Mouse (Mus musculus) embryonic facial prominence, embryonic 15.5 days (tissue): ENCODE measurements at regions not wholly inside any gene's neighbourhood (a gene's known extent, or its start where the extent isn't known, plus 50 kb on each side); places are given as distances from the start of the nearest gene placed in this dataset.

ENCODE experiments used
- ATAC-seq: fragments of 200-750 bp; cut with Nextera tagmentation; 2 replicates; pipeline ENCODE4 v1.8.0; 2017; ENCODE audit warnings: low read depth, moderate TSS enrichment; ENCODE audit not compliant: insufficient number of reproducible peaks, low FRiP score, low TSS enrichment
- H3K27ac ChIP-seq: fragments of 300-500 bp; sonication (generic); replicated peaks from 2 replicates; pipeline ENCODE4 v1.5.1; 2015; ENCODE audit warnings: mild to moderate bottlenecking, inconsistent platforms
- H3K27me3 ChIP-seq: fragments of 300-500 bp; sonication (generic); 2 replicates; pipeline ENCODE4 v1.6.1; 2015; ENCODE audit warnings: inconsistent platforms
- H3K36me3 ChIP-seq: fragments of 300-500 bp; sonication (generic); 2 replicates; pipeline ENCODE4 v1.6.1; 2015; ENCODE audit warnings: mild to moderate bottlenecking, inconsistent platforms
- H3K4me1 ChIP-seq: fragments of 300-500 bp; sonication (generic); 2 replicates; pipeline ENCODE4 v1.6.1; 2015; ENCODE audit warnings: inconsistent platforms
- H3K4me2 ChIP-seq: fragments of 300-500 bp; sonication (generic); replicated peaks from 2 replicates; pipeline ENCODE4 v1.6.1; 2015; ENCODE audit warnings: mild to moderate bottlenecking, inconsistent platforms
- H3K4me3 ChIP-seq: fragments of 300-500 bp; sonication (generic); replicated peaks from 2 replicates; pipeline ENCODE4 v1.5.1; 2015; ENCODE audit warnings: mild to moderate bottlenecking, inconsistent platforms
- H3K9ac ChIP-seq: fragments of 300-500 bp; sonication (generic); 2 replicates; pipeline ENCODE4 v1.6.1; 2015; ENCODE audit warnings: inconsistent platforms
- H3K9me3 ChIP-seq: fragments of 300-500 bp; sonication (generic); replicated peaks from 2 replicates; pipeline ENCODE4 v1.6.1; 2016; ENCODE audit warnings: inconsistent platforms
- WGBS: fragments of 180-500 bp; shearing (Covaris S2); methylation state at CpG from one replicate; pipeline ENCODE4 v1.1.7; 2015; 5-methylcytosine and 5-hydroxymethylcytosine counted together

DNA sequence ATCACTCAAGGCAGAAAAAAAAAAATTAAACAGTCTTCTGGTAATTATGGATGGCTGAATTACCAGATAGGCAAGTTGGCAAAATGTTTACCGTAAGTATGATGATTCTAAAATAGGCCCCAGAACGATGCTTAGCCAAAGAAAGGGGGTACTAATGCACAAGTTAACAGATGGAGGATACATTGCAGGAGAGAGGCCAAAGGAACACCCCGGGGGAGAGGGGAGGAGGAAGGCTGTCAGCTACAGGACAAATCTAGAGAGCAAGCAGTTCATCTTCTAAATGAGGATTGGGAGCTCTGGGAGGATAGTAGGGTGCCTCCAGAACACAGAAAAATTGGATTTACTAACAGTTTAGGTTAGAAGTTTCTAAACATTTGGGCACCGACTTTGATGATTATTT lies 216.3 kb upstream of the Atp2b1 start:
- Histone ChIP-seq H3K36me3 (no peaks in the 10 kb centered on the region), H3K4me1 (no peaks in the 10 kb centered on the region), H3K27me3 (no peaks in the 10 kb centered on the region), H3K4me3 (no peak overlapping the region), H3K9me3 (no peaks in the 10 kb centered on the region), H3K4me2 (no peak overlapping the region), H3K27ac (no peak overlapping the region), H3K9ac (no peak overlapping the region)
- ATAC-seq, result no peak
- WGBS, result 74% methylated on average over 4 of the region's 4 CpGs

DNA sequence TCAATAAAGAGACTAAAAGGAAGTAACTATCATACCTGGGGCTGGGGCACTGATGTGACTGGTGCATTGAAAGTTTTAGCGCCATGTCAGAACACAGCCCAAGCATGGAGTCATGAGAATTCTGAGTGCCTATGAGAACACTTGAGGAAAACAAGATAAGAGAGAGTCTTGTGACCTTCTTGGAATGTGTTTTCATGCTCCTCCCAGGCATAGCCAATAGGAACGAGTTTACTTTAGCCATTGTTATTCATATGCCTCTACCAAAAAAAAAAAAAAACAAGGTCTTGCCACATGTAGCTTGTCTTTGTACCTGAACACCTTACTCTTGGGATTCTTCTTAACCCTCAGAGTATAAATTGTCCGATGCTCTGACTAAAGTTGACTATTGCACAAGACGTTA lies 214.6 kb upstream of the Atp2b1 start:
- Histone ChIP-seq H3K9ac (no peak overlapping the region), H3K9me3 (no peaks in the 10 kb centered on the region), H3K27ac (no peak overlapping the region), H3K27me3 (no peaks in the 10 kb centered on the region), H3K4me2 (no peak overlapping the region), H3K36me3 (no peaks in the 10 kb centered on the region), H3K4me1 (no peaks in the 10 kb centered on the region), H3K4me3 (no peak overlapping the region)
- WGBS, result 91% methylated on average over 4 of the region's 4 CpGs
- ATAC-seq, result no peak

DNA sequence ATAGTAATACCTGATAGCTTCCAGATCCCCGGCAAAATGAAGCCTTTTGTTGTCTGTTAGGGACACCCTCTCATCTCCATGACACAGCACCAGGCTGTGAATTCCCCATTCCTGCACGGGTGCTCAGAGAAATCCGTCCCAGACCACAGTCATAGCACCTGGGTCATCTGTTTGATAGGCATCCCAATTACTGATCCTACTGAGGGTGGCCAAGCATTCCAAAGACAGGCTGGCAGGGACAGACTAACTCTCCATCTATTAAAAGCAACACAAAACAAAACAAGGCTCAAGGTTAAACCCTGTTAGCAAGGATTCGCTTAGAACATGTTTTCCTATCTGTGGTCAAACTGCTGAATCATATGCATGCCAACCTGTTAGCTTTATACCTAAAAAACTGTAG lies 213.8 kb upstream of the Atp2b1 start:
- no peak overlapping the region for H3K9ac ChIP-seq
- no peaks in the 10 kb centered on the region for H3K36me3 ChIP-seq
- no peak for ATAC-seq
- no peaks in the 10 kb centered on the region for H3K9me3 ChIP-seq
- H3K27ac ChIP-seq, result no peak overlapping the region
- 53% methylated on average over 4 of the region's 4 CpGs for WGBS
- H3K27me3 ChIP-seq, result no peaks in the 10 kb centered on the region
- no peak overlapping the region for H3K4me2 ChIP-seq
- H3K4me1 ChIP-seq, result no peaks in the 10 kb centered on the region
- H3K4me3 ChIP-seq, result no peak overlapping the region

DNA sequence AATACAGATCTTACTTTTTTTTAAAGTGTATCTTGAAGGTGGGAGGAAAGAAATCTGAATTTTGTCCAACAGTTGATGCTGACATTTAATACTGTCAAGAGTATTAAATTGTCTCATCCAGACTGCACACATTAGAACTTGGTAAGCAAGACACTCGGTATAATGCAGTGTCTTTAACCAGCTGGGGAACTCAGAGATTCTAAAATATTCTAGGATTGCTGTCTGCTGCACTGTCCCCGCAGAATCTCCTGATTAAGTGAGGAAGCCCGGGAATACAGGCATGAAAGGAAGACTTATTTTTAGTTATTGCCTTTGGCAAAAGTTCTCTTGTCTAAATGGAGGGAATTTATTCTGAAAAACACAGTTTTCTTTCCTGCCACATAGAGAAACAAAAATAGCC lies 212.9 kb upstream of the Atp2b1 start:
- Histone ChIP-seq H3K4me2 (no peak overlapping the region), H3K27ac (no peak overlapping the region), H3K9ac (no peak overlapping the region), H3K36me3 (no peaks in the 10 kb centered on the region), H3K4me3 (no peak overlapping the region), H3K9me3 (no peaks in the 10 kb centered on the region), H3K4me1 (no peaks in the 10 kb centered on the region), H3K27me3 (no peaks in the 10 kb centered on the region)
- ATAC-seq, result no peak
- 10% methylated on average over 3 of the region's 3 CpGs for WGBS

DNA sequence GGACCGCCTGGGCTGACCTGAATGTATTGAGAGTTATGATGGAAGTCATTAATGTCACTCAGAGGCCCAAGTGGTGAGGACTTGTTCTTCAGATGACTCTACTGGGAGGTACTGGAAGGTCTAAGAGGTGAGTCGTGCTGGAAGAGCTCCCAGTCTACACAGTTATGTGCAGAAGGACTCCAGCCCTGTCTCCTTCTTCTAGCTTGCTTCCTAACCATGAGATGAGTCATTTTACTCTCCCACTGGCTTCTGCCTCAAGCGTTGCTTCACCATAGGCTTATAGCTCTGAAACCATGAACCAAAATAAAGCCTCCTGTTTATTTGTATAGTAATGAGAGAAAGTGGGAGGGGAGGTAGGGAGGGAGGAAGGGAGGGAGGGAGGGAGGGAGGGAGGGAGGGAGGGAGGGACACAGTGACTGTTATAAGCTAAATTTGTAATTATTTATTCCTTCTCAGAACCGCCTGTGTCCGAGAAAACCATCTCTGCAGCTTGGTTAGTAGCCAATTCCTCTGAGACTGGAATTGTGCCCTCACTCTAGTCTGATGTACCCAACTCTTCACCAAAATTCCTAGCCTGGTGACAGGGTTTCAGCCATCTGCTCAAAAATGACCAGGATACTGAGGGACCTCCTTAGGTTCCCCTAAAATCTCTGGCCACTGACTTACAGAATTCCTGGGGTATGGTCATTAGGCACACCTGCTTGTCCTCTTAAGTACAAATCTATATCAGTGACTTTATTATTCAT lies 211.6 kb upstream of the Atp2b1 start:
- no peak overlapping the region for H3K4me3 ChIP-seq
- ATAC-seq, result no peak
- no peaks in the 10 kb centered on the region for H3K9me3 ChIP-seq
- no peaks in the 10 kb centered on the region for H3K27me3 ChIP-seq
- H3K4me1 ChIP-seq, result no peaks in the 10 kb centered on the region
- H3K9ac ChIP-seq, result no peak overlapping the region
- no peak overlapping the region for H3K4me2 ChIP-seq
- no peak overlapping the region for H3K27ac ChIP-seq
- WGBS, result 86% methylated on average over 5 of the region's 5 CpGs
- no peaks in the 10 kb centered on the region for H3K36me3 ChIP-seq

DNA sequence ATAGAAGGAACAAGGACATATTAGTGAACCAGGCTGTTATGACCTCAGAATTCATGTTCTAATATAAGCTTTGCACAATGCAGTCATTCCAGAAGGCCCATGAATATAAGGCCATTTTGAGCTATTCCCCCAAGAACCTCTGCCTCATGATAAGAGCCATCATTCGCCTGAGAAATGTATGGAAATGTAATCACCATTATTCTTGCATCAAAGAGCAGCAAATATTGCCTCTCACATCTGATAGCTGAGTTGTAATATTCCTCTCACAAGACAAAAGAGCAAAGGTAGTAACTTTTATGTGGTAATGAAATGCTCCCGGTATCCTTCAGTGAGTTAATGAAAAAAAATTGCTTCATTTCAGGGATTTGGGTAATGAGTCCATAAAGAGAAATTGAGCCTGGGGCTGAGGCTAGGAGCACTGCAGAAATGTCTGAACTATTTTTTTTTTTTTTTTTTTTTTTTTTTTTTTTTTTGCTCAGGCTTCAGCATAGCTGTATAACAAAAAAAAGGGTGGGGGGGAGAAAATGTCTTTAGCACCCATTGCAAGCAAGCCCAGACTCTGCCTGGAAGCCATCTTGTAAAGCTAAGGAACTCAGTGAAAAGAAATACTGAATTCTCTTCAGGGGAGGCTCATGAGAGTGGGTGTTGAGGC lies 210.4 kb upstream of the Atp2b1 start:
- H3K27ac ChIP-seq, result no peak overlapping the region
- H3K4me3 ChIP-seq, result no peak overlapping the region
- 78% methylated on average over 2 of the region's 2 CpGs for WGBS

DNA sequence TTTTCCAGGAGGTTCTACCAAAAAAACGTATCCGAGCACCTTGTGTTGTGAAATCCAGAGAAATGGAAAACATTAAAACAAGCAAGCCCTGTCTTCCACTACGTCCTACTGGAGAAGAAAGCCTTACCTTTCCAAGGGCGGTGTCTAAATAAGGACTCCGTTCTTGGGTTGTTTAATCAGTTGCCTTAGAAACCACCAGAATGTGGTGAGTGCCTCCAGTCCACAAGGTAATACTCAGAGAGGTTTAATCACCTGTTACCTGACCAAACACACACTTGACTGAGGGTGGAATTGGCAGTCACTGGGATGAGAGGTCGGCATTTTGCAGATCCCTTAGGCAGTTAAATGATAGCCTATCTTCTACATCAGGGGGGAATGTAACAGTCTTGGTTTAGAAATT lies 209.6 kb upstream of the Atp2b1 start:
- no peak overlapping the region for H3K9ac ChIP-seq
- no peaks in the 10 kb centered on the region for H3K9me3 ChIP-seq
- H3K27me3 ChIP-seq, result no peaks in the 10 kb centered on the region
- H3K27ac ChIP-seq, result no peak overlapping the region
- 75% methylated on average over 6 of the region's 6 CpGs for WGBS
- H3K4me1 ChIP-seq, result no peaks in the 10 kb centered on the region
- no peak overlapping the region for H3K4me3 ChIP-seq
- no peak overlapping the region for H3K4me2 ChIP-seq
- ATAC-seq, result 0 out of 2 replicates have a peak, but pooled peaks have one; percentile 29
- no peaks in the 10 kb centered on the region for H3K36me3 ChIP-seq

More for the DNA sequence above, 210.4 kb upstream of the Atp2b1 start:
- H3K4me2 ChIP-seq, result no peak overlapping the region
- H3K36me3 ChIP-seq, result no peaks in the 10 kb centered on the region
- H3K27me3 ChIP-seq, result no peaks in the 10 kb centered on the region
- ATAC-seq, result no peak
- H3K9ac ChIP-seq, result no peak overlapping the region
- no peaks in the 10 kb centered on the region for H3K9me3 ChIP-seq
- no peaks in the 10 kb centered on the region for H3K4me1 ChIP-seq

DNA sequence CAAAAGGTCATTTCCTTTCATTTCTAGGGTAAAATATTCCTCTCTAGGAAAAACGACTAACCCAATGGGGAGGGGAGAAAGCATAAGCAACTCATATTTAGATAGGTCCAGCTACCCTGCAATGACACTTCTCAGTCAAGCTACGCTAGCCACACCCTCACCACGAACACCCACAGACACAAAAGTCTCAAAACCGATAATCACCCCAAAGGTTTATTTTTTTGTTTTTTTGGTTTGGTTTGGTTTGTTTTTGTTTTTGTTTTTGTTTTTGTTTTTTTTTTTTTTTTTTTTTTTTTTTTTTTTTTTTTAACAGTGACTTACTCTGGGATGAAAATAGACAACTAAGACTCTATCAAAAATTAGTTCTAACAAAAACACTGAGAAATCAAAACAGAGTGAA lies 196.3 kb upstream of the Atp2b1 start:
- no peak for ATAC-seq
- WGBS, result 86% methylated on average over 4 of the region's 4 CpGs
- H3K4me2 ChIP-seq, result no peak overlapping the region
- no peaks in the 10 kb centered on the region for H3K9me3 ChIP-seq
- H3K27me3 ChIP-seq, result no peaks in the 10 kb centered on the region
- no peaks in the 10 kb centered on the region for H3K36me3 ChIP-seq
- H3K9ac ChIP-seq, result no peak overlapping the region
- H3K4me1 ChIP-seq, result no peaks in the 10 kb centered on the region
- no peak overlapping the region for H3K4me3 ChIP-seq
- H3K27ac ChIP-seq, result no peak overlapping the region

DNA sequence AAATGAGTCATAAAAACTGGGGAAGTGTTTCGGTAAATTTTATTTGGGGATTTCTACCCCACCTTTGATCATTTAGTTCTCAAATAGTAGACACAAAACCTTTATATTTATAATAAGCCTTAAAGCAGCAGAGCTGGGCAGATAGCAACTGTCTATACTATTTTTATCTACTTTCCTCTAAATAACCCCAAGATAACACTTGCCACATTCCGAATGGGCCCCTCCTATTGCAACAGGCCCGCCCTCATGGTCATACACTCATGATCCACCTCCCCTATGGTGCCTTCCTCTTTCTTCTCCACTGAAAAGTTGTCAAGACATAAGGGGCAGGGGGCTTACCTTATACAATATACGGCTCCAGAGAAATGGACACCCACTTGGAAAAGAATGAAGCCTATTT lies 195.5 kb upstream of the Atp2b1 start:
- Histone ChIP-seq H3K9me3 (no peaks in the 10 kb centered on the region), H3K4me2 (no peak overlapping the region), H3K27ac (no peak overlapping the region), H3K36me3 (no peaks in the 10 kb centered on the region), H3K27me3 (no peaks in the 10 kb centered on the region), H3K9ac (no peak overlapping the region), H3K4me3 (no peak overlapping the region), H3K4me1 (no peaks in the 10 kb centered on the region)
- WGBS, result 86% methylated on average over 4 of the region's 4 CpGs
- no peak for ATAC-seq

DNA sequence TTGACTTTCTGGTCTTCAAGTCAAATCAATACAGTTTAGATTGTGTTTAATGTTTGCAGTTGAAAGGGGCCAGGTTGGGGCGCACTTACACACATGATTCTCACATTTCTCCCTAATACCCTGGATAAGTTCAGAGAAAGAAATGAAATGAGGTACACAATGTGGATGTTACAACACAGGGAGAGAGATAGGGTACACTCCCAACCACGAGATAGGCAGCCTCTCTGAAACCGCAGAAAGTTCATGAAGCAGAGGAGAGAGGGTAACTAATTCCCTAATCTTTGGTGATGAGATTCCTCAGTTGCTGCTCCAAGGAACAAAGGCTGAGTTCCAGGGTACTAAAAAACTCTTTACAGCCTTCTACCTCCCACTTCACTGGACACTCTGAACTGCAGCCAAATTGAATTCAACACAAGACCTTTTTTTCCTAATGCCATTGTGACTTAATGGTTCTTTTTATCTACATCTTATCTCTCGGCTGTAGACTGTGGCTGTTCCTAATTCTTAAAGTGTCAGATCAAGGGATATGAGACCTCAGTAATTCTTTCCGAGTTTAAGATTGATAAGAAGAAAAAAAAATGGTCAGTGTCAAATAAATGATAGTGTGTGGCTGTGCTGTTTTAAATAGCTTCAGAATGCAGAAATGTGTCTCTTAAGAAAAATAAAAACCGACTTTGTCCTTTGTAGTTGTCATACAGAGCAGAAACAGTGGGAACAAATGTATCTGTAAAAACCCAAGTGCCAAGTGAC lies 193.8 kb upstream of the Atp2b1 start:
- 59% methylated on average over 6 of the region's 6 CpGs for WGBS
- H3K4me1 ChIP-seq, result no peaks in the 10 kb centered on the region
- H3K36me3 ChIP-seq, result no peaks in the 10 kb centered on the region
- H3K27me3 ChIP-seq, result no peaks in the 10 kb centered on the region
- no peak overlapping the region for H3K4me2 ChIP-seq
- ATAC-seq, result no peak
- no peak overlapping the region for H3K9ac ChIP-seq
- no peak overlapping the region for H3K27ac ChIP-seq
- no peaks in the 10 kb centered on the region for H3K9me3 ChIP-seq
- H3K4me3 ChIP-seq, result no peak overlapping the region

DNA sequence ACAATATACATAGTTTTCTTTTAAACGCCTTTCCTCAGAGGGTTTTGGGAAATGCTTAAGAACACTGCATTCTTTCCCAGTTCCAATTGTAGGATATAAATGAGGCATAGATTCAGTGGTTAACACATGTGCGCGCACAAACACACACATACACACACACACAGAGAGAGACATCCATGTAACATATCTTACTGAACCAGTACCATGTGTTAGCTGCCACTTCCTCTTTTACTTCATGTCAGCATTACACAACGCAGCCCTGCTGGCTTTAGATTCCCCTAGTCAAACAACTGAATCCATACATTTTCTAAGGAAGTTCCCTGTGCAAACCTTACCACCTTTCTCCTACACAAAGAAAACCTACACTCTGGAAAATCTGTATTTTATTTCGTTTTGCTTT lies 189.1 kb upstream of the Atp2b1 start:
- 76% methylated on average over 5 of the region's 5 CpGs for WGBS
- Histone ChIP-seq H3K27ac (no peak overlapping the region), H3K4me2 (no peak overlapping the region), H3K4me1 (no peaks in the 10 kb centered on the region), H3K4me3 (no peak overlapping the region), H3K27me3 (no peaks in the 10 kb centered on the region), H3K9ac (no peak overlapping the region), H3K36me3 (no peaks in the 10 kb centered on the region), H3K9me3 (no peaks in the 10 kb centered on the region)
- ATAC-seq, result no peak
